Mouse (Mus musculus): Measurements from ENCODE around the gene Git2.
A peak's percentile ranks its signal among the peaks of the same experiment; 100 is the strongest.

Git2 gene

GRCm38 (mm10) chr5:114796299-114797012 is 21.1 kb upstream of the Git2 start:
- DNase-seq = no peak

- no peak for DNase-seq
These were observed 20.3 kb upstream of the Git2 start for GRCm38 (mm10) chr5:114795653-114796052.

- DNase-seq = no peak
These were observed 19.9 kb upstream of the Git2 start for GRCm38 (mm10) chr5:114795231-114795630.

- no peak for DNase-seq
These were observed 19.3 kb upstream of the Git2 start for GRCm38 (mm10) chr5:114794609-114795008.

GRCm38 (mm10) chr5:114793317-114793716 is 18.0 kb upstream of the Git2 start:
- no peak for DNase-seq

GRCm38 (mm10) chr5:114785196-114785595 is 9.9 kb upstream of the Git2 start:
- no peak for DNase-seq

GRCm38 (mm10) chr5:114784622-114785165 is 9.4 kb upstream of the Git2 start:
- DNase-seq = no peak

- DNase-seq = peak; percentile 66
These were observed 8.3 kb upstream of the Git2 start for GRCm38 (mm10) chr5:114783405-114784163.

GRCm38 (mm10) chr5:114782991-114783390 is 7.7 kb upstream of the Git2 start:
- peak; percentile 40 for DNase-seq

- no peak for DNase-seq
These were observed 5.6 kb upstream of the Git2 start for GRCm38 (mm10) chr5:114780912-114781311.

- DNase-seq = peak; percentile 54
These were observed 4.7 kb upstream of the Git2 start for GRCm38 (mm10) chr5:114779956-114780489.

- DNase-seq = no peak
These were observed 857 bp upstream of the Git2 start for GRCm38 (mm10) chr5:114776174-114776573.

GRCm38 (mm10) chr5:114774403-114775051 is 790 bp downstream of the Git2 start, which contains the start of gene Ankrd13a:
TSS of gene Ankrd13a (plus strand) at chr5:114774677.
- DNase-seq = peak; percentile 91

GRCm38 (mm10) chr5:114773780-114774179 is 1.5 kb downstream of the Git2 start:
- DNase-seq = peak; percentile 51

GRCm38 (mm10) chr5:114773211-114773710 is 2.1 kb downstream of the Git2 start:
- DNase-seq = peak; percentile 99

- peak; percentile 89 for DNase-seq
These were observed 2.7 kb downstream of the Git2 start for GRCm38 (mm10) chr5:114772456-114773203.

- no peak for DNase-seq
These were observed 3.5 kb downstream of the Git2 start for GRCm38 (mm10) chr5:114771796-114772195.

- peak; percentile 63 for DNase-seq
These were observed 5.5 kb downstream of the Git2 start for GRCm38 (mm10) chr5:114769786-114770185.

GRCm38 (mm10) chr5:114767185-114767584 is 8.1 kb downstream of the Git2 start:
- DNase-seq = no peak

- no peak for DNase-seq
These were observed 8.6 kb downstream of the Git2 start for GRCm38 (mm10) chr5:114766686-114767085.

- DNase-seq = peak; percentile 40
These were observed 10.2 kb downstream of the Git2 start for GRCm38 (mm10) chr5:114764812-114765735.
